Mouse (Mus musculus) olfactory bulb, adult 2 months (tissue): ENCODE data around the gene Ncoa3. TPM values are rescaled to one million over a fixed set of nuclear protein-coding genes. Genes with fewer than 3 reads are reported as not detected.

Source experiments
- H3K27ac ChIP-seq: fragments of 200-500 bp; 2 replicates; pipeline ENCODE4 v1.5.1; 2012; ENCODE audit warnings: low read depth, low read length; ENCODE audit not compliant: insufficient read depth
- H3K4me1 ChIP-seq: fragments of 200-500 bp; 2 replicates; pipeline ENCODE4 v1.6.1; 2012; ENCODE audit warnings: low read length; ENCODE audit not compliant: control insufficient read depth, insufficient read depth
- H3K4me3 ChIP-seq: fragments of 200-500 bp; 2 replicates; pipeline ENCODE4 v1.5.1; 2012; ENCODE audit warnings: mild to moderate bottlenecking, low read depth, low read length, moderate library complexity; ENCODE audit not compliant: insufficient read depth
- CTCF ChIP-seq: fragments of 200-500 bp; IDR thresholded peaks from 2 replicates; pipeline ENCODE4 v1.5.1; 2012; ENCODE audit warnings: low read depth, mild to moderate bottlenecking, low read length, moderate library complexity; ENCODE audit not compliant: insufficient read depth
- POLR2A ChIP-seq: fragments of 200-500 bp; IDR thresholded peaks from 2 replicates; pipeline ENCODE4 v1.6.1; 2012; ENCODE audit warnings: mild to moderate bottlenecking, low read depth, low read length, moderate library complexity; ENCODE audit not compliant: insufficient read depth
- whole genome bisulfite sequencing: fragments of 180-500 bp; shearing (Covaris S2); methylation state at CpG from one replicate; pipeline ENCODE4 v1.1.7; 2018; 5-methylcytosine and 5-hydroxymethylcytosine counted together
- polyA plus RNA-seq: library from polyadenylated mRNA; stranded (reverse); fragments of >200 nt; gene quantifications from 2 replicates; pipeline ENCODE4 v1.2.4, GENCODE M21; 2012; ENCODE audit warnings: low replicate concordance; ENCODE audit not compliant: missing spikeins, insufficient read depth, insufficient read length

The Ncoa3 gene
- polyA plus RNA-seq, 1 experiment, result not detected

GRCm38 (mm10) chr2:166051421-166051820 lies 59.0 kb downstream of the Ncoa3 start:
- TF ChIP-seq CTCF, result no peak
- no peak for TF ChIP-seq POLR2A
- Histone ChIP-seq H3K27ac (peak overlapping the region; percentile 41; the same call in 1 of the 2 replicates), H3K4me3 (no peak overlapping the region), H3K4me1 (peaks cover 9% of the 10 kb centered on the region)
- 86% methylated on average over 17 of the region's 17 CpGs for WGBS

DNA sequence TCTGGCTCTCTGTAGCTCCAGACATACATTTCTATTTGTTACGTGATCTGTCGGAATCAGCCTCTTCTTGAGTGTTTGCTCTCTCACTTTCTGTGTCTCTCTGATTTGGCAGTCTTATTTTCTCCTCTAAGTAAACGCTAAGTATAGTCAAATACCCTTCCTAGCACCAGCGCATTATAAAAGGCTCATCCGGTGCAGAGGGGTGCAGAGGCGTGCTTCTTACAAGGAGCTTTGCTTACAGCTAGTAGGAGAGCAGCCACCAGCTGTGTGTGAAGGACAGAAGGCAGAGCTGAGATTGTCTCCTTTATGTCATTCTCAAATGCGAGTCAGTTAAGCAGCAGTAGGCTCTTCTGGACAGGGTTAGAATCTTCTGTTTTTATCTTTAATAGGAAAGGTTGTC lies 59.5 kb downstream of the Ncoa3 start:
- TF ChIP-seq POLR2A, result no peak
- TF ChIP-seq CTCF, result no peak
- Histone ChIP-seq H3K27ac (peak overlapping the region; percentile 41; the same call in 1 of the 2 replicates), H3K4me1 (peaks cover 9% of the 10 kb centered on the region), H3K4me3 (no peak overlapping the region)
- 53% methylated on average over 7 of the region's 7 CpGs for WGBS

DNA sequence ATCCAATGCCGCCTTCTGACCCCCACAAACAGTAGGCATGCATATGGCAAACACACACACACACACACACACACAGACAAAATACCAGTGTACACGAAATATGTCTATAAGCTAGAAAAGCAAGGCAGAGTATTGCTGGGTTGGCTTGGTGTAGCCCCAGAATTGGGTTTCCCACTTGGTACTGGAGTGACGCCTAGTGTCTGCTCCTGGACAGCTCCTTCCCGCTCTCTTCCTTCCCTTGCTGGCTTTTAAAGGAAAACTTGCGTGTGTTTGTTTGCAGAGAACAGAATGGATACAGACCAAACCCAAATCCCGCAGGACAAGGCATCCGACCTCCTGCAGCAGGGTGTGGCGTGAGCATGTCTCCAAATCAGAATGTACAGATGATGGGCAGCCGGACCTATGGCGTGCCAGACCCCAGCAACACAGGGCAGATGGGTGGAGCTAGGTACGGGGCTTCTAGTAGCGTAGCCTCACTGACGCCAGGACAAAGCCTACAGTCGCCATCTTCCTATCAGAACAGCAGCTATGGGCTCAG lies 61.6 kb downstream of the Ncoa3 start:
- Histone ChIP-seq H3K4me1 (peaks cover 10% of the 10 kb centered on the region), H3K4me3 (no peak overlapping the region), H3K27ac (no peak overlapping the region)
- 92% methylated on average over 14 of the region's 14 CpGs for WGBS
- TF ChIP-seq POLR2A (no peak), CTCF (no peak)

GRCm38 (mm10) chr2:166059684-166060423 lies 67.4 kb downstream of the Ncoa3 start:
- peak overlapping the region; percentile 86 for H3K27ac ChIP-seq
- TF ChIP-seq POLR2A (no peak), CTCF (0 out of 2 replicates have a peak, but pooled peaks have one; percentile 9)
- H3K4me1 ChIP-seq, result peaks cover 10% of the 10 kb centered on the region; the same call in 1 of the 2 replicates
- H3K4me3 ChIP-seq, result no peak overlapping the region
- 61% methylated on average over 7 of the region's 7 CpGs for WGBS

DNA sequence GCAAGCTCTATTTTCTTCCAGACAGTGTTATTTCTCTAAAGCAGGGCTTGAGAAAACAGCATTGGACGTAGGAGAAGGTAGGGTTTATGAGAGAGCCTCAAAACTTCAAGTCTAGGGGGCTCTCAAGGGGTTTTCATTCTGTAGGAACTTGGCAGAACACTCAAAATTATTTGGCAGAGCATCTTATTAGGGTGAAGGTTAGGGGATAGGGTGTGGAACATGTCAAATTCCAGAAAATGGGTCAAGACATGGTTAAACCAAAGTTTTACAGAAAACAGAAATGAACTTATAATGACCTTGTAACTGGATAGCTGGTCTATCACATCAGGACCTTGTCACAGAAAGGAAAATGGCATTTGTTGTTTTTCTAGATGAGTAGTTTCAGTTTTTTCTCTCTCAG lies 69.6 kb downstream of the Ncoa3 start:
- TF ChIP-seq POLR2A (no peak), CTCF (no peak)

DNA sequence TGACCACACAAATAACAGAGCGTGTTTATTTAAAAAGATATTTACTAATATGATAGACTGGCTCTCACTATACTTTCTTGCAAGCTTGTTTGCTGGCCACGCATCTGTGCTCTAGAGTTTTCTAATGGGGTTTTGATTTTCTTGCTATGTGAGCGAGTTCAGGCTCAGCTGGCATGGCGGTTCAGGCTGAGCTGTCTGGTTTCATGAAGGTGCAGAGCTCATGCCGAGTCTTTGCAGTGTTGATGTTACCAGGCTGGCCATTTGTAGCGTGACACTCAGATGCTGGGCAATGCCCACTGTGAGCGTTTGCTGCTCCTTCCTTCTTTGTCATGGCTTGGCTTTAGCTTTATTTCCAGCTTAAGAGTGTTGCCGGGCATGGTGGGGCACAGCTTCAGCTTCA lies 70.0 kb downstream of the Ncoa3 start:
- no peak overlapping the region for H3K27ac ChIP-seq
- no peak overlapping the region for H3K4me3 ChIP-seq
- TF ChIP-seq CTCF (no peak), POLR2A (no peak)
- WGBS, result 84% methylated on average over 8 of the region's 8 CpGs
- peaks cover 10% of the 10 kb centered on the region; the same call in 1 of the 2 replicates for H3K4me1 ChIP-seq

More for the DNA sequence above, 69.6 kb downstream of the Ncoa3 start:
- H3K4me1 ChIP-seq, result peaks cover 10% of the 10 kb centered on the region; the same call in 1 of the 2 replicates
- no peak overlapping the region for H3K4me3 ChIP-seq
- no peak overlapping the region for H3K27ac ChIP-seq
- WGBS, result 77% methylated on average over 1 of the region's 1 CpGs

- Histone ChIP-seq H3K4me1 (peaks cover 2% of the 10 kb centered on the region; the same call in 1 of the 2 replicates), H3K4me3 (no peak overlapping the region), H3K27ac (no peak overlapping the region)
- no peak for TF ChIP-seq POLR2A
- no peak for TF ChIP-seq CTCF
- 75% methylated on average over 4 of the region's 4 CpGs for WGBS
Observed at GRCm38 (mm10) chr2:166066434-166066833, 74.0 kb downstream of the Ncoa3 start.

DNA sequence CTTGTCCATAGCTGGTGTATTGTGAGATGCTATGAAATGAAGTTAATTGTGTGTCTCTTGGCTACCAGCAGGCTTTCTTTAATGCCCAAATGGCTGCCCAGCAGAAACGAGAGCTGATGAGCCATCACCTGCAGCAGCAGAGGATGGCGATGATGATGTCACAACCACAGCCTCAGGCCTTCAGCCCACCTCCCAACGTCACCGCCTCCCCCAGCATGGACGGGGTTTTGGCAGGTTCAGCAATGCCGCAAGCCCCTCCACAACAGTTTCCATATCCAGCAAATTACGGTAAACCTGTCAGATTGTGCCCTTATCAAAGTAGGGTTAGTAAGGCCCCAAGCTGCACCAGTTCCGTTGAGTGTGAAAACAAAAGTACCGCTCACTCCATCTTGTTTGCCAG lies 75.8 kb downstream of the Ncoa3 start:
- Histone ChIP-seq H3K27ac (no peak overlapping the region), H3K4me1 (peaks cover 12% of the 10 kb centered on the region), H3K4me3 (no peak overlapping the region)
- TF ChIP-seq CTCF, result no peak
- no peak for TF ChIP-seq POLR2A
- WGBS, result 77% methylated on average over 9 of the region's 9 CpGs

DNA sequence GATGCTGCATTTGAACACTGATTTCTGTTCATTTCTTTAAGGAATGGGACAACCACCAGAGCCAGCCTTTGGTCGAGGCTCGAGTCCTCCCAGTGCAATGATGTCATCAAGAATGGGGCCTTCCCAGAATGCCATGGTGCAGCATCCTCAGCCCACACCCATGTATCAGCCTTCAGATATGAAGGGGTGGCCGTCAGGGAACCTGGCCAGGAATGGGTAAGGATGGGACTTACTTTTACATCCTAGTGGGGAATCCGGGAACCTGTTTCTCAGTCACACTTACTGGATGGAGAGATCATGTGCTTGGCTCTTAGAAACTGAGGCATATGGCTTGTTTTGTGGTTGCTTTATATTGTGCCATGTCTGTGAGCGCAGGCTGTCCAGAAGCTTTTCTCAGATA lies 76.7 kb downstream of the Ncoa3 start:
- no peak overlapping the region for H3K27ac ChIP-seq
- no peak for TF ChIP-seq CTCF
- no peak for TF ChIP-seq POLR2A
- no peak overlapping the region for H3K4me3 ChIP-seq
- peaks cover 17% of the 10 kb centered on the region for H3K4me1 ChIP-seq
- WGBS, result 84% methylated on average over 5 of the region's 5 CpGs
